Mouse (Mus musculus) small intestine, adult 2 months (tissue): ENCODE measurements around the gene BC016579.

Experiments
- CTCF ChIP-seq: fragments of 200-500 bp; IDR thresholded peaks from 2 replicates; pipeline ENCODE4 v1.5.1; 2012; ENCODE audit warnings: low read depth, mild to moderate bottlenecking, control low read depth, inconsistent platforms, low read length, moderate library complexity, mixed read lengths; ENCODE audit not compliant: insufficient replicate concordance, insufficient read length; ENCODE audit errors: extremely low read depth
- POLR2A ChIP-seq: fragments of 200-500 bp; IDR thresholded peaks from 2 replicates; pipeline ENCODE4 v1.6.1; 2012; ENCODE audit warnings: low read depth, mild to moderate bottlenecking, control low read depth, inconsistent platforms, low read length, moderate library complexity

DNA sequence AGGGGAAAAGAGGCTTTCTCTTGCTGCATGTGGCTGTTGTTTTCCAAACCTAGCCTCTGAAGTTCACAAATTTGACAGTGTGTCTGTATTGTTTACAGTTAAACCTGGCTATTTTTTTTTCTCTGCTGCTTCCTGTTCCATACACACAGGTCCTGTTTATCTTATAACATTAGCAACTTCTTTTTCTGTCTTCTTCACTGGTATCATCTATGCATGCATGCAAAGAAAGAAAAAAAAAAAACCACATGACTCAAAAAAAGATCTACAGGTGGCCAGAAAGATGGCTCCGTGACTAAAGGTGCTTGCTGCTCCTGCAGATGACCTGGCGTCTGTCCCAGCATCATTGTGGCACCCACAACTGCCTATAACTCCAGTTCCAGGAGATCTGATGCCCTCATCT lies 28.5 kb downstream of the BC016579 start:
- no peak for TF ChIP-seq CTCF
- TF ChIP-seq POLR2A: no peak
